Mouse (Mus musculus): Measurements from ENCODE around the gene Ovol3.

GRCm38 (mm10) chr7:30202895-30203690 lies 32.4 kb downstream of the Ovol3 start:
- TF ChIP-seq CTCF (IDR thresholded peaks at IDR 0.05; ENCODE audit: borderline replicate concordance, extremely low read depth, insufficient read depth, insufficient read length), result no peak
- TF ChIP-seq POLR2A (IDR thresholded peaks at IDR 0.05; ENCODE audit: borderline replicate concordance, extremely low read depth, insufficient read depth, insufficient read length, poor library complexity, severe bottlenecking), result no peak
